Mouse (Mus musculus) liver, postnatal 0 days (tissue): ENCODE measurements at regions not wholly inside any gene's neighbourhood (a gene's known extent, or its start where the extent isn't known, plus 50 kb on each side); places are given as distances from the start of the nearest gene placed in this dataset.
A peak's percentile ranks its signal among the peaks of the same experiment; 100 is the strongest.

Experiments used
- CTCF ChIP-seq: sonication (generic); IDR thresholded peaks from 2 replicates; pipeline ENCODE4 v1.5.1; 2016; ENCODE audit warnings: antibody characterized with exemption, low read depth
- EP300 ChIP-seq: IDR thresholded peaks from 2 replicates; pipeline ENCODE4 v1.6.1; 2016; ENCODE audit warnings: antibody characterized with exemption, low read depth, mild to moderate bottlenecking

DNA sequence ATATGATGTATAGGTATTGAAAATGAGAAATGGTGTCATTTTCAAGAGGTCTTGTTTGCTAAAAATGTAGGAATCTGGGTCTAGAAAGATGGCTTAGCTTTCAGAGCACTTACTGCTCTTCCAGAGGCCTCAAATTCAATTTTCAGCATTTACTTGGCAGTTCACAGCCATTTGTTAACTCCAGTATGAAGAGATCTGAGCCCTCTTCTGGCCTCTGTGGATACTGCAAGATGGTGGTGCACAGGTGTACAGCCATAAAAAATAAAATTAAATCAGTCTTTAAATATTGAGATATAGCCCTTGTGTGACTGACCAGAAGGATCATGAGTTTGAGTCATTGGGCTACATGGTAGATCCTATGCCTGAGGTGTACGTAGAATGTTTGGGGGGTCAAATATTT lies 173.1 kb downstream of the S1pr1 start:
- no peak for TF ChIP-seq EP300
- peak; percentile 34 for TF ChIP-seq CTCF
